Mouse (Mus musculus) lung, postnatal 0 days (tissue): ENCODE measurements around the gene S100a4. TPM values are rescaled to one million over a fixed set of nuclear protein-coding genes. Genes with fewer than 3 reads are reported as not detected.

Source experiments
- ATAC-seq: fragments of 200-750 bp; cut with Nextera tagmentation; 2 replicates; pipeline ENCODE4 v1.8.0; 2017; ENCODE audit warnings: moderate library complexity
- DNase-seq: peaks from one replicate; pipeline ENCODE4 v3.0.0-alpha.2; 2016; ENCODE audit warnings: low spot score
- H3K27ac ChIP-seq: fragments of 300-500 bp; sonication (generic); 2 replicates; pipeline ENCODE4 v1.5.1; 2014; ENCODE audit warnings: antibody characterized with exemption, mild to moderate bottlenecking, low read length, mixed read lengths
- H3K27me3 ChIP-seq: fragments of 300-500 bp; sonication (generic); replicated peaks from 2 replicates; pipeline ENCODE4 v1.6.1; 2014; ENCODE audit warnings: low read length, mixed read lengths; ENCODE audit not compliant: insufficient read depth
- H3K36me3 ChIP-seq: fragments of 300-500 bp; sonication (generic); 2 replicates; pipeline ENCODE4 v1.6.1; 2014; ENCODE audit warnings: low read length, mixed read lengths; ENCODE audit not compliant: insufficient read depth
- H3K4me1 ChIP-seq: fragments of 300-500 bp; sonication (generic); 2 replicates; pipeline ENCODE4 v1.6.1; 2014; ENCODE audit warnings: antibody characterized with exemption, low read depth, low read length, mixed read lengths; ENCODE audit not compliant: insufficient read depth
- H3K4me2 ChIP-seq: fragments of 300-500 bp; sonication (generic); replicated peaks from 2 replicates; pipeline ENCODE4 v1.6.1; 2014; ENCODE audit warnings: low read depth, mild to moderate bottlenecking, low read length, moderate library complexity, mixed read lengths
- H3K4me3 ChIP-seq: fragments of 300-500 bp; sonication (generic); 2 replicates; pipeline ENCODE4 v1.5.1; 2014; ENCODE audit warnings: low read depth, low read length
- H3K9ac ChIP-seq: fragments of 300-500 bp; sonication (generic); replicated peaks from 2 replicates; pipeline ENCODE4 v1.6.1; 2014; ENCODE audit warnings: low read depth, mild to moderate bottlenecking
- H3K9me3 ChIP-seq: fragments of 300-500 bp; sonication (generic); 2 replicates; pipeline ENCODE4 v1.6.1; 2016; ENCODE audit warnings: low read length, mixed read lengths
- CTCF ChIP-seq: IDR thresholded peaks from 2 replicates; pipeline ENCODE4 v1.5.1; 2016; ENCODE audit warnings: antibody characterized with exemption, mild to moderate bottlenecking
- EP300 ChIP-seq: IDR thresholded peaks from 2 replicates; pipeline ENCODE4 v1.6.1; 2016; ENCODE audit warnings: antibody characterized with exemption, mild to moderate bottlenecking, control low read depth
- WGBS: fragments of 180-500 bp; shearing (Covaris S2); extraction: QIAGEN DNeasy Blood & Tissue Kit; methylation state at CpG from one replicate; pipeline ENCODE4 v1.1.7; 2014; 5-methylcytosine and 5-hydroxymethylcytosine counted together
- polyA plus RNA-seq: library from polyadenylated mRNA; unstranded; fragments of >200 nt; fragmentation: Nextera tagmentation; extraction: Ambion mirVana; gene quantifications from 2 replicates; pipeline ENCODE4 v1.2.1, GENCODE M21; 2015

The S100a4 gene
- 18.4 and 24.3 TPM in 2 replicates for polyA plus RNA-seq

- no peak for TF ChIP-seq EP300
- no peak for TF ChIP-seq CTCF
Observed at GRCm38 (mm10) chr3:90603623-90604022, at the start of gene S100a4. TSS of gene S100a4 (plus strand) at chr3:90603771.

GRCm38 (mm10) chr3:90555954-90556353 lies 47.6 kb upstream of the S100a4 start:
- no peaks in the 10 kb centered on the region for H3K27me3 ChIP-seq
- WGBS: 63% methylated on average over 5 of the region's 5 CpGs
- no peak overlapping the region for H3K4me2 ChIP-seq
- TF ChIP-seq EP300 (no peak), CTCF (no peak)
- H3K36me3 ChIP-seq: no peaks in the 10 kb centered on the region
- H3K27ac ChIP-seq: no peak overlapping the region
- no peak overlapping the region for H3K4me3 ChIP-seq
- no peaks in the 10 kb centered on the region for H3K9me3 ChIP-seq
- ATAC-seq: no peak
- no peaks in the 10 kb centered on the region for H3K4me1 ChIP-seq
- no peak overlapping the region for H3K9ac ChIP-seq
- DNase-seq: no peak

More at GRCm38 (mm10) chr3:90603623-90604022, at the start of gene S100a4:
- peaks cover 9% of the 10 kb centered on the region for H3K4me1 ChIP-seq
- ATAC-seq: no peak
- no peak within 1 kb of the TSS for H3K9ac ChIP-seq
- WGBS: 71% methylated on average over 3 of the region's 3 CpGs
- no peaks in the 10 kb centered on the region for H3K27me3 ChIP-seq
- H3K36me3 ChIP-seq: no peaks in the 10 kb centered on the region
- no peak within 1 kb of the TSS for H3K4me2 ChIP-seq
- H3K4me3 ChIP-seq: no peak within 1 kb of the TSS
- DNase-seq: no peak
- no peaks in the 10 kb centered on the region for H3K9me3 ChIP-seq
- H3K27ac ChIP-seq: peak within 1 kb of the TSS; percentile 68

GRCm38 (mm10) chr3:90560008-90560628 lies 43.5 kb upstream of the S100a4 start, which contains the start of gene S100a3:
TSS of gene S100a3 (plus strand) at chr3:90560578.
- Histone ChIP-seq H3K9ac (no peak within 1 kb of the TSS), H3K27me3 (no peaks in the 10 kb centered on the region), H3K36me3 (no peaks in the 10 kb centered on the region), H3K27ac (no peak within 1 kb of the TSS), H3K4me1 (no peaks in the 10 kb centered on the region), H3K4me2 (no peak within 1 kb of the TSS), H3K4me3 (no peak within 1 kb of the TSS), H3K9me3 (no peaks in the 10 kb centered on the region)
- DNase-seq: no peak
- ATAC-seq: no peak
- no peak for TF ChIP-seq EP300
- TF ChIP-seq CTCF: no peak
- 83% methylated on average over 6 of the region's 6 CpGs for WGBS

- Histone ChIP-seq H3K4me1 (no peaks in the 10 kb centered on the region), H3K4me3 (no peak overlapping the region), H3K36me3 (no peaks in the 10 kb centered on the region), H3K4me2 (no peak overlapping the region), H3K27me3 (no peaks in the 10 kb centered on the region), H3K9me3 (no peaks in the 10 kb centered on the region), H3K9ac (no peak overlapping the region), H3K27ac (no peak overlapping the region)
- no peak for ATAC-seq
- WGBS: 74% methylated on average over 5 of the region's 5 CpGs
- no peak for TF ChIP-seq EP300
- no peak for TF ChIP-seq CTCF
- no peak for DNase-seq
Observed at GRCm38 (mm10) chr3:90574691-90575090, 28.9 kb upstream of the S100a4 start.

- no peak overlapping the region for H3K4me2 ChIP-seq
- no peak overlapping the region for H3K4me3 ChIP-seq
- no peak overlapping the region for H3K27ac ChIP-seq
- no peaks in the 10 kb centered on the region for H3K9me3 ChIP-seq
- no peaks in the 10 kb centered on the region for H3K27me3 ChIP-seq
- 66% methylated on average over 3 of the region's 3 CpGs for WGBS
- ATAC-seq: no peak
- H3K36me3 ChIP-seq: no peaks in the 10 kb centered on the region
- no peak overlapping the region for H3K9ac ChIP-seq
- no peak for DNase-seq
- TF ChIP-seq EP300: no peak
- no peak for TF ChIP-seq CTCF
- H3K4me1 ChIP-seq: no peaks in the 10 kb centered on the region
Observed at GRCm38 (mm10) chr3:90575320-90575719, 28.3 kb upstream of the S100a4 start.

GRCm38 (mm10) chr3:90576351-90577001 lies 27.1 kb upstream of the S100a4 start:
- TF ChIP-seq EP300: no peak
- no peak for TF ChIP-seq CTCF
- no peak overlapping the region for H3K9ac ChIP-seq
- no peak overlapping the region for H3K27ac ChIP-seq
- H3K4me1 ChIP-seq: no peaks in the 10 kb centered on the region
- H3K4me3 ChIP-seq: no peak overlapping the region
- no peaks in the 10 kb centered on the region for H3K27me3 ChIP-seq
- H3K36me3 ChIP-seq: no peaks in the 10 kb centered on the region
- WGBS: 57% methylated on average over 10 of the region's 10 CpGs
- ATAC-seq (no peak), DNase-seq (peak; percentile 48)
- no peak overlapping the region for H3K4me2 ChIP-seq
- no peaks in the 10 kb centered on the region for H3K9me3 ChIP-seq
